19 mouse cellular contexts compared by ENCODE assay signal in genomic region chr5:116366889-116367682, GRCm38 (mm10). TPM values are rescaled to one million over a fixed set of nuclear protein-coding genes. Genes with fewer than 3 reads are reported as not detected.
DNase-seq lines count a peak whose midpoint lies in the region; ATAC-seq and TF ChIP-seq lines count a peak whose summit lies in the region.
"Had no signal": no experiment of that assay in that cellular context is flagged by ENCODE, and none has a peak within 500 bp of the region (broad histone marks: within the 10 kb centered on the region; RNA-seq: fewer than 3 reads in every experiment).

No protein-coding gene starts in this region.

- no peak overlapping the region for H3K4me3 ChIP-seq in hindbrain, embryonic 10.5 days
- H3K4me3 ChIP-seq in hindbrain, postnatal 0 days (ENCODE audit: low read length), result no peak overlapping the region
- H3K4me3 ChIP-seq in hindbrain, embryonic 11.5 days (ENCODE audit: low read depth, low read length), result no peak overlapping the region
- no peak overlapping the region for H3K4me3 ChIP-seq in intestine, postnatal 0 days (ENCODE audit: low read depth, low read length)
- H3K4me3 ChIP-seq in neural tube, embryonic 13.5 days, result no peak overlapping the region
- H3K4me3 ChIP-seq: forebrain, embryonic 10.5 days; liver, embryonic 12.5 days; midbrain, embryonic 10.5 days had no signal

- H3K27ac ChIP-seq in hindbrain, embryonic 10.5 days, result peak overlapping the region; percentile 23; the same call in 1 of the 2 replicates
- H3K27ac ChIP-seq in hindbrain, postnatal 0 days, result no peak overlapping the region
- 0 out of 2 replicates have a peak overlapping the region, but pooled peaks have one; percentile 30 for H3K27ac ChIP-seq in hindbrain, embryonic 11.5 days (ENCODE audit: low read depth, low read length)
- no peak overlapping the region for H3K27ac ChIP-seq in intestine, postnatal 0 days (ENCODE audit: low read depth, low read length)
- H3K27ac ChIP-seq in neural tube, embryonic 13.5 days (replicated peaks), result peak overlapping the region; percentile 74
- H3K27ac ChIP-seq: forebrain, embryonic 10.5 days; kidney, postnatal 0 days; liver, embryonic 12.5 days; midbrain, embryonic 10.5 days had no signal

- intact Hi-C loops in left cerebral cortex, postnatal 4 days (cut with DNase I), result no loop called here

- no peak for DNase-seq in hindbrain, embryonic 10.5 days (ENCODE audit: low spot score)
- DNase-seq in hindbrain, postnatal 0 days (ENCODE audit: low spot score), result no peak
- DNase-seq in hindbrain, embryonic 11.5 days (ENCODE audit: low spot score), result no peak
- DNase-seq in left cerebral cortex, postnatal 4 days, result no peak
- DNase-seq in MN1 (ENCODE audit: low spot score), result no peak
- DNase-seq: adrenal gland, postnatal 10 days; cerebellum, adult 11 months; gastrocnemius, postnatal 10 days; layer of hippocampus, adult 9-11 months; lung, embryonic 14.5 days; lung, postnatal 4 days; right cerebral cortex, postnatal 14 days; thymus, postnatal 25 days had no signal

- no peak for ATAC-seq in hindbrain, postnatal 0 days
- ATAC-seq in hindbrain, embryonic 11.5 days (ENCODE audit: low FRiP score), result no peak
- ATAC-seq in intestine, postnatal 0 days, result no peak
- peak; percentile 77 for ATAC-seq in neural tube, embryonic 13.5 days (ENCODE audit: low read depth)
- ATAC-seq: liver, embryonic 12.5 days had no signal

- 89% methylated on average over 20 of the region's 20 CpGs for WGBS in hindbrain, embryonic 10.5 days
- 78% methylated on average over 20 of the region's 20 CpGs for WGBS in hindbrain, postnatal 0 days
- 91% methylated on average over 20 of the region's 20 CpGs for WGBS in hindbrain, embryonic 11.5 days
- 40% methylated on average over 20 of the region's 20 CpGs for WGBS in intestine, postnatal 0 days
- 39% methylated on average over 20 of the region's 20 CpGs for WGBS in neural tube, embryonic 13.5 days

- H3K27me3 ChIP-seq in hindbrain, embryonic 10.5 days (ENCODE audit: insufficient read depth, poor library complexity, severe bottlenecking), result no peaks in the 10 kb centered on the region
- H3K27me3 ChIP-seq in hindbrain, postnatal 0 days (ENCODE audit: insufficient read depth, low read length), result no peaks in the 10 kb centered on the region
- no peaks in the 10 kb centered on the region for H3K27me3 ChIP-seq in hindbrain, embryonic 11.5 days (ENCODE audit: control insufficient read depth, insufficient read depth, low read length)
- H3K27me3 ChIP-seq in intestine, postnatal 0 days (replicated peaks; ENCODE audit: control insufficient read depth, insufficient read depth, low read length), result 0 out of 2 replicates have a peak, but pooled peaks cover 4% of the 10 kb centered on the region
- H3K27me3 ChIP-seq in neural tube, embryonic 13.5 days, result no peaks in the 10 kb centered on the region
- H3K27me3 ChIP-seq: liver, embryonic 12.5 days had no signal

- TF ChIP-seq CTCF in hindbrain, postnatal 0 days (IDR thresholded peaks at IDR 0.05; ENCODE audit: low read depth), result no peak
- TF ChIP-seq CTCF in intestine, postnatal 0 days (IDR thresholded peaks at IDR 0.05; ENCODE audit: low read depth), result no peak

- H3K4me1 ChIP-seq in hindbrain, embryonic 10.5 days (replicated peaks), result 0 out of 2 replicates have a peak, but pooled peaks cover 5% of the 10 kb centered on the region
- H3K4me1 ChIP-seq in hindbrain, postnatal 0 days (ENCODE audit: insufficient read depth, low read length), result no peaks in the 10 kb centered on the region
- H3K4me1 ChIP-seq in hindbrain, embryonic 11.5 days (replicated peaks; ENCODE audit: control insufficient read depth, insufficient read depth, low read length), result no peaks in the 10 kb centered on the region
- H3K4me1 ChIP-seq in intestine, postnatal 0 days (replicated peaks; ENCODE audit: control insufficient read depth, insufficient read depth, low read length), result no peaks in the 10 kb centered on the region
- H3K4me1 ChIP-seq in neural tube, embryonic 13.5 days (replicated peaks), result peaks cover 18% of the 10 kb centered on the region
- H3K4me1 ChIP-seq: forebrain, embryonic 10.5 days; liver, embryonic 12.5 days had no signal

- no peak overlapping the region for H3K9ac ChIP-seq in hindbrain, postnatal 0 days (replicated peaks; ENCODE audit: low read length)
- no peak overlapping the region for H3K9ac ChIP-seq in hindbrain, embryonic 11.5 days (ENCODE audit: low read depth, low read length)
- no peak overlapping the region for H3K9ac ChIP-seq in intestine, postnatal 0 days (ENCODE audit: low read depth, low read length)
- peak overlapping the region; percentile 3; the same call in 1 of the 2 replicates for H3K9ac ChIP-seq in neural tube, embryonic 13.5 days
- H3K9ac ChIP-seq: liver, embryonic 12.5 days; lung, embryonic 14.5 days had no signal

- no peaks in the 10 kb centered on the region for H3K36me3 ChIP-seq in hindbrain, embryonic 10.5 days
- no peaks in the 10 kb centered on the region for H3K36me3 ChIP-seq in hindbrain, postnatal 0 days (ENCODE audit: insufficient read depth, low read length)
- H3K36me3 ChIP-seq in hindbrain, embryonic 11.5 days (ENCODE audit: control insufficient read depth, insufficient read depth, low read length), result no peaks in the 10 kb centered on the region
- H3K36me3 ChIP-seq in intestine, postnatal 0 days (ENCODE audit: control insufficient read depth, insufficient read depth), result no peaks in the 10 kb centered on the region
- no peaks in the 10 kb centered on the region for H3K36me3 ChIP-seq in neural tube, embryonic 13.5 days
- H3K36me3 ChIP-seq: forebrain, embryonic 10.5 days; liver, embryonic 12.5 days; midbrain, embryonic 10.5 days had no signal

- no peak overlapping the region for H3K4me2 ChIP-seq in hindbrain, postnatal 0 days (ENCODE audit: low read depth, low read length)
- no peak overlapping the region for H3K4me2 ChIP-seq in hindbrain, embryonic 11.5 days (replicated peaks; ENCODE audit: low read depth, low read length)
- 0 out of 2 replicates have a peak overlapping the region, but pooled peaks have one; percentile 30 for H3K4me2 ChIP-seq in intestine, postnatal 0 days (replicated peaks; ENCODE audit: low read depth)
- H3K4me2 ChIP-seq in neural tube, embryonic 13.5 days, result 0 out of 2 replicates have a peak overlapping the region, but pooled peaks have one; percentile 1
- H3K4me2 ChIP-seq: liver, embryonic 12.5 days; lung, embryonic 14.5 days had no signal

- H3K9me3 ChIP-seq in hindbrain, embryonic 10.5 days, result no peaks in the 10 kb centered on the region
- H3K9me3 ChIP-seq in hindbrain, postnatal 0 days (ENCODE audit: low read length), result no peaks in the 10 kb centered on the region
- H3K9me3 ChIP-seq in hindbrain, embryonic 11.5 days (ENCODE audit: control insufficient read depth, low read length), result no peaks in the 10 kb centered on the region
- H3K9me3 ChIP-seq in intestine, postnatal 0 days (ENCODE audit: control insufficient read depth), result no peaks in the 10 kb centered on the region
- no peaks in the 10 kb centered on the region for H3K9me3 ChIP-seq in neural tube, embryonic 13.5 days
- H3K9me3 ChIP-seq: forebrain, embryonic 10.5 days; liver, embryonic 12.5 days; midbrain, embryonic 10.5 days had no signal

RNA-seq across cellular contexts. Expression of gene Hspb8, which starts 55.6 kb away (rescaled TPM):
- polyA plus RNA-seq in hindbrain, embryonic 10.5 days (2016; fragmentation: Nextera tagmentation; extraction: Ambion mirVana), result 7.3 and 9.7 TPM in 2 replicates
- 13.2 and 17.9 TPM in 2 replicates for total RNA-seq in hindbrain, postnatal 0 days (2014; rRNA removed)
- polyA plus RNA-seq in hindbrain, postnatal 0 days (2015; fragmentation: Nextera tagmentation; extraction: Ambion mirVana), result 10.0 and 11.2 TPM in 2 replicates
- 6.5 and 7.5 TPM in 2 replicates for polyA plus RNA-seq in hindbrain, embryonic 11.5 days (2014; fragmentation: Nextera tagmentation; extraction: Ambion mirVana)
- 9.0 and 10.5 TPM in 2 replicates for polyA plus RNA-seq in intestine, postnatal 0 days (2015; fragmentation: Nextera tagmentation; extraction: Ambion mirVana)
- polyA plus RNA-seq in neural tube, embryonic 13.5 days (2015; fragmentation: Nextera tagmentation; extraction: Ambion mirVana), result 7.2 and 7.6 TPM in 2 replicates
- total RNA-seq in left cerebral cortex, postnatal 4 days (2021), result 1 to 10 TPM; 4.0 to 5.6 TPM

Comparison
In these comparisons a context has a peak if more than half of its experiments do, and no peak if none do; other contexts are left out.
1. H3K27ac ChIP-seq: peak in hindbrain, embryonic 10.5 days (single experiment), hindbrain, embryonic 11.5 days (single experiment) and neural tube, embryonic 13.5 days (single experiment); none in hindbrain, postnatal 0 days (single experiment) and intestine, postnatal 0 days (single experiment).
2. H3K4me2 ChIP-seq: peak in intestine, postnatal 0 days (single experiment) and neural tube, embryonic 13.5 days (single experiment); none in hindbrain, postnatal 0 days (single experiment) and hindbrain, embryonic 11.5 days (single experiment).